Mouse (Mus musculus) thymus, adult 2 months (tissue): Measurements from ENCODE around the gene 4921539E11Rik. TPM values are rescaled to one million over a fixed set of nuclear protein-coding genes. Genes with fewer than 3 reads are reported as not detected.

ENCODE experiments used
- DNase-seq: peaks from one replicate; pipeline ENCODE4 v3.0.0; 2021
- H3K27ac ChIP-seq: fragments of 200-500 bp; 2 replicates; pipeline ENCODE4 v1.5.1; 2012; ENCODE audit warnings: low read length, control low read depth; ENCODE audit not compliant: control insufficient read depth, insufficient read depth
- H3K27me3 ChIP-seq: fragments of 200-500 bp; 2 replicates; pipeline ENCODE4 v1.6.1; 2012; ENCODE audit warnings: mild to moderate bottlenecking, low read length, moderate library complexity, mixed read lengths; ENCODE audit not compliant: control insufficient read depth, insufficient read depth
- H3K36me3 ChIP-seq: fragments of 200-500 bp; 2 replicates; pipeline ENCODE4 v1.6.1; 2012; ENCODE audit warnings: mild to moderate bottlenecking, low read length, moderate library complexity; ENCODE audit not compliant: control insufficient read depth, insufficient read depth
- H3K4me1 ChIP-seq: fragments of 200-500 bp; replicated peaks from 2 replicates; pipeline ENCODE4 v1.6.1; 2012; ENCODE audit warnings: low read length; ENCODE audit not compliant: control insufficient read depth, insufficient read depth
- H3K4me3 ChIP-seq: fragments of 200-500 bp; 2 replicates; pipeline ENCODE4 v1.5.1; 2012; ENCODE audit warnings: mild to moderate bottlenecking, low read length, control low read depth, moderate library complexity; ENCODE audit not compliant: control insufficient read depth, insufficient read depth
- CTCF ChIP-seq: fragments of 200-500 bp; IDR thresholded peaks from 2 replicates; pipeline ENCODE4 v1.5.1; 2012; ENCODE audit warnings: mild to moderate bottlenecking, control low read depth, low read length, moderate library complexity, borderline replicate concordance; ENCODE audit not compliant: control insufficient read depth, poor library complexity, insufficient read depth; ENCODE audit errors: extremely low read depth
- POLR2A ChIP-seq: fragments of 200-500 bp; IDR thresholded peaks from 2 replicates; pipeline ENCODE4 v1.6.1; 2012; ENCODE audit warnings: mild to moderate bottlenecking, low read length, control low read depth, moderate library complexity; ENCODE audit not compliant: control insufficient read depth, poor library complexity, insufficient read depth; ENCODE audit errors: extremely low read depth
- WGBS: fragments of 180-500 bp; shearing (Covaris S2); methylation state at CpG from one replicate; pipeline ENCODE4 v1.1.7; 2018; 5-methylcytosine and 5-hydroxymethylcytosine counted together
- polyA plus RNA-seq: library from polyadenylated mRNA; depleted of rRNA; stranded (reverse); fragments of >200 nt; gene quantifications from 2 replicates; pipeline ENCODE4 v1.2.3, GENCODE M21; 2012

4921539E11Rik gene
- polyA plus RNA-seq, 1 experiment, result not detected

- no peak for TF ChIP-seq CTCF
- Histone ChIP-seq H3K4me1 (no peaks in the 10 kb centered on the region; the same call in 1 of the 2 replicates), H3K27me3 (no peaks in the 10 kb centered on the region), H3K36me3 (no peaks in the 10 kb centered on the region), H3K4me3 (no peak overlapping the region), H3K27ac (no peak overlapping the region)
- DNase-seq, result no peak
- 94% methylated on average over 4 of the region's 4 CpGs for WGBS
Observed at GRCm38 (mm10) chr4:103315861-103316260, 25.2 kb upstream of the 4921539E11Rik start.

GRCm38 (mm10) chr4:103314526-103314910 is 23.9 kb upstream of the 4921539E11Rik start:
- no peak overlapping the region for H3K27ac ChIP-seq
- no peaks in the 10 kb centered on the region for H3K4me1 ChIP-seq
- TF ChIP-seq POLR2A, result no peak
- TF ChIP-seq CTCF, result no peak
- H3K27me3 ChIP-seq, result no peaks in the 10 kb centered on the region
- no peak overlapping the region for H3K4me3 ChIP-seq
- DNase-seq, result no peak
- H3K36me3 ChIP-seq, result no peaks in the 10 kb centered on the region
- WGBS, result 75% methylated on average over 3 of the region's 3 CpGs

- under 1% methylated on average over 61 of the region's 61 CpGs for WGBS
- Histone ChIP-seq H3K27ac (peak within 1 kb of the TSS; percentile 56), H3K4me1 (no peaks in the 10 kb centered on the region), H3K36me3 (no peaks in the 10 kb centered on the region), H3K4me3 (peak within 1 kb of the TSS; percentile 73), H3K27me3 (no peaks in the 10 kb centered on the region)
- TF ChIP-seq CTCF, result peak; percentile 62
- TF ChIP-seq POLR2A, result peak; percentile 77
- DNase-seq, result peak; percentile 98
Observed at GRCm38 (mm10) chr4:103313587-103314525, 23.2 kb upstream of the 4921539E11Rik start, which contains the start of gene Oma1. TSS of gene Oma1 (plus strand) at chr4:103313812.

GRCm38 (mm10) chr4:103303851-103304250 is 13.2 kb upstream of the 4921539E11Rik start:
- no peaks in the 10 kb centered on the region for H3K36me3 ChIP-seq
- no peaks in the 10 kb centered on the region for H3K4me1 ChIP-seq
- no peak overlapping the region for H3K4me3 ChIP-seq
- no peak overlapping the region for H3K27ac ChIP-seq
- TF ChIP-seq POLR2A, result no peak
- TF ChIP-seq CTCF, result no peak
- no peak for DNase-seq
- H3K27me3 ChIP-seq, result no peaks in the 10 kb centered on the region
- 95% methylated on average over 1 of the region's 1 CpGs for WGBS

- DNase-seq, result no peak
- no peak overlapping the region for H3K4me3 ChIP-seq
- WGBS, result 74% methylated on average over 10 of the region's 10 CpGs
Observed at GRCm38 (mm10) chr4:103299342-103299741, 8.7 kb upstream of the 4921539E11Rik start.

GRCm38 (mm10) chr4:103288342-103288741 is 2.3 kb downstream of the 4921539E11Rik start:
- WGBS, result 92% methylated on average over 7 of the region's 7 CpGs
- Histone ChIP-seq H3K4me3 (no peak overlapping the region), H3K27ac (no peak overlapping the region)

More at GRCm38 (mm10) chr4:103299342-103299741, 8.7 kb upstream of the 4921539E11Rik start:
- Histone ChIP-seq H3K36me3 (no peaks in the 10 kb centered on the region), H3K27me3 (no peaks in the 10 kb centered on the region), H3K27ac (no peak overlapping the region), H3K4me1 (no peaks in the 10 kb centered on the region)
- TF ChIP-seq POLR2A, result no peak

More at GRCm38 (mm10) chr4:103288342-103288741, 2.3 kb downstream of the 4921539E11Rik start:
- no peak for DNase-seq
- Histone ChIP-seq H3K36me3 (no peaks in the 10 kb centered on the region), H3K27me3 (no peaks in the 10 kb centered on the region), H3K4me1 (no peaks in the 10 kb centered on the region)
- no peak for TF ChIP-seq POLR2A
- no peak for TF ChIP-seq CTCF
